Mouse (Mus musculus) cerebellum, adult 2 months (tissue): ENCODE measurements at regions not wholly inside any gene's neighbourhood (a gene's known extent, or its start where the extent isn't known, plus 50 kb on each side); places are given as distances from the start of the nearest gene placed in this dataset.

Experiments used
- DNase-seq, 2 experiments: peaks; one replicate each; pipeline ENCODE4 v3.0.0; 2021
- H3K27ac ChIP-seq: fragments of 200-500 bp; 2 replicates; pipeline ENCODE4 v1.5.1; 2012; ENCODE audit warnings: low read length, control low read depth, inconsistent platforms; ENCODE audit not compliant: insufficient read depth
- H3K27me3 ChIP-seq: fragments of 200-500 bp; 2 replicates; pipeline ENCODE4 v1.6.1; 2012; ENCODE audit warnings: inconsistent platforms, mild to moderate bottlenecking, low read length, moderate library complexity; ENCODE audit not compliant: control insufficient read depth, insufficient read depth
- H3K4me1 ChIP-seq: fragments of 200-500 bp; 2 replicates; pipeline ENCODE4 v1.6.1; 2011; ENCODE audit warnings: low read length; ENCODE audit not compliant: control insufficient read depth, insufficient read depth
- H3K4me3 ChIP-seq: fragments of 200-500 bp; replicated peaks from 2 replicates; pipeline ENCODE3; 2011; ENCODE audit warnings: mild to moderate bottlenecking, low read depth, low read length, control low read depth; ENCODE audit not compliant: insufficient read depth
- CTCF ChIP-seq: fragments of 200-500 bp; IDR thresholded peaks from 2 replicates; pipeline ENCODE4 v1.5.1; 2011; ENCODE audit warnings: low read depth, mild to moderate bottlenecking, control low read depth, low read length, moderate library complexity, borderline replicate concordance; ENCODE audit not compliant: insufficient read depth
- POLR2A ChIP-seq: fragments of 200-500 bp; IDR thresholded peaks from 2 replicates; pipeline ENCODE4 v1.6.1; 2011; ENCODE audit warnings: low read length, control low read depth, borderline replicate concordance; ENCODE audit not compliant: insufficient read depth
- WGBS: fragments of 180-500 bp; shearing (Covaris S2); methylation state at CpG from one replicate; pipeline ENCODE4 v1.1.7; 2018; 5-methylcytosine and 5-hydroxymethylcytosine counted together

DNA sequence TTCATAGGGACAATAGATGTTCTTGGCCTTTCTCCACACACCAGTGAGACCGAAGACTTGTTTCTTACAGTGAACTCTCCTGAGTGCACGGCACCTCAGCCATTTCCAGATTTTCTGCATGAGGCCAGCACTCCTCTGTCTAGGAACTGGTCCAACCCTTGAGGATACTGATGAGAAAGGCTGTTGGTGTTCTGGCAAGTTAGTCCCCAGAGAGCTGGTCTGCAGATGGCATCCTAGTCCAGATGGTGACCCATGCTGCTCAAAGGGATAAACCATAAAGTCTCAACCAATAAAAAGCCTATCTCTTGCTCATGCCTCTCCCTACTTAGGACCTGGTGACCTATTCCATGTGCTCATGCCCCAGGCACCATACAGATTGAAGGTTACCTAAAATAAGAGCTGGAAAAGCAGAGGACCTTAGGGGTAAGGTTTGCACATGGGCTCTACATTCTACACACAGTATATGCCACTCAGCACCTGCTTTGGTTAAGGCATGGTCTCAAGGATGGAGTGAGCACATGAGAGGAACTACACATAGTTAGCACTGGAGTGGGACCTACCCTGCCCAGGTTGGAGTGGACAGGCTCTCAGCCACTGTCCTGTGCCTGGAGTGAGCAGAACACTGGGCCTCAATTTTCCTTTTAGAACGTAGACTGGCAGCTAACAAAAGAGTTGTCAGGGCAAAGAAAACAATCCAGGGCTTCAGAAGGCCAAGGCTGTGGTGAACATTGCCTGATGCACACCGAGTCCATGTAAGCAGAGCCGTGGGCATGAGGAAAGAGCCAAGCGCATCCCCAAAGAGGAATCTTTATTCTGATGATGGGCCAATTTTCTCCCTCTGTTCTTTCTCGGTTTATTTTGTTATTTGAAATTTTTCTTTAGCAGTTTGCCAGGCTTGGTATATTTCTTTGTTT is 335.9 kb downstream of the Glrx3 start:
- TF ChIP-seq CTCF: no peak
- TF ChIP-seq POLR2A: no peak
- H3K4me3 ChIP-seq: no peak overlapping the region
- DNase-seq: no peak
- 57% methylated on average over 7 of the region's 7 CpGs for WGBS
- peaks cover 6% of the 10 kb centered on the region; the same call in 1 of the 2 replicates for H3K4me1 ChIP-seq
- no peaks in the 10 kb centered on the region; the same call in 1 of the 2 replicates for H3K27me3 ChIP-seq
- no peak overlapping the region for H3K27ac ChIP-seq

DNA sequence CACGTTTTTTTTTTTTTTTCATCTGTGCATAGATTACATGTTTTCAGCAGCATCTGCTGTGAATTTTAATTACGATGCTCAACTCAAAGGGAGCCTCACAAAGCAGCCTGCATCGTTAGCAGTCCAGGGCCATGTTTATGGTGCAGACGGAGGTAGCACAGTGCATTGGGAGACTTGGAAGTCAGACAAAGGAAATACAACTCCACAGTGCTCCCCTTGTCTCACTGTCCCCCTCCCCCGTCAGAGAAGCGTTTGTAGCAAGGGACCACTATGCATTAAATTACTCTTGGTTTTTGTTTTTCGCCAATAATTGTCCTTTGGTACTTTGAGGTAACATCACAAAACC is 336.5 kb downstream of the Glrx3 start:
- Histone ChIP-seq H3K4me1 (peaks cover 6% of the 10 kb centered on the region; the same call in 1 of the 2 replicates), H3K27me3 (no peaks in the 10 kb centered on the region; the same call in 1 of the 2 replicates), H3K27ac (no peak overlapping the region), H3K4me3 (no peak overlapping the region)
- DNase-seq: no peak
- no peak for TF ChIP-seq POLR2A
- no peak for TF ChIP-seq CTCF
- WGBS: 51% methylated on average over 7 of the region's 7 CpGs

DNA sequence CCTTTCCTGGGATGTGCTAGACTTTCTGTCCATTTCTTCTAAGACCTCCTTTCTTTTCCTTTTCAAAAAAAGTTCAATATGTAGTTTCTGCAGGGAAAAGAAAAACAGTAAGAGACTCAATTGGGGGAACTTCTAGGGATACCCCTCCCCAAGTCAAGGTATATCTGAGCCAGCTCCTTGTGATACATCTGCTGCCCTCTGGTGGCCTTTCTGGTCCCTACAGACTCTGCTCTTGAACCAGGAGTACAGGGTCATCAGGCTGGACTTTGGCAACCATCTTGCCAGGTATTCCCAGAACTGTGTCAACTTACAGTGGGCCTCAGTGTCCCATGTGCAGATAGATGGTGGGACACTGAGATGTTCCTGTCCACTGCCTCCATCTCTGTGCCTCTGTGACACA is 346.5 kb downstream of the Glrx3 start:
- peak in 1 of 2 experiments; percentile 13 for DNase-seq
- H3K4me1 ChIP-seq: no peaks in the 10 kb centered on the region
- TF ChIP-seq CTCF: peak; percentile 54; the same call in 1 of the 2 replicates
- no peak for TF ChIP-seq POLR2A

DNA sequence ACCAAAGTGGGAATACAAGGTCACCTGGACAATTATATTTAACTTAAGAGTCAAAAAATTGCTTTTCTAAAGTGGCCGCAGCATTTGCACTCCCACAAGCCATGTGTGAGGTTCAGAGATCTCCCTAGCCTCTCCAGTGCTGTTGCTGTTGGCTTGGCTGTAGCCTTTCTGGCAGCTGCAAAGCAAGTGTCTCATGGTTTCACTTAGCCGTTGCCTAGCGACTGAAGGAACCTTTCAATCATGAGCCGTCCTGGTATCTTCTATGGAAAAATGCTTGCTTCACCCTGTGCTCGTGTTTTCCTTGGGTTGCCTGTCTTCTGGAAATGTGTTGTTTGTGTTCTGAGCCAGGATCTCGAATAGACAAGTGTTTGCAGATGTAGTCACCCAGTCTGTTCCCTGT is 367.9 kb downstream of the Glrx3 start:
- Histone ChIP-seq H3K4me1 (no peaks in the 10 kb centered on the region), H3K27ac (no peak overlapping the region), H3K4me3 (no peak overlapping the region), H3K27me3 (no peaks in the 10 kb centered on the region)
- WGBS: 38% methylated on average over 6 of the region's 6 CpGs
- TF ChIP-seq CTCF: no peak
- TF ChIP-seq POLR2A: no peak
- peak in 1 of 2 experiments; percentile 4 for DNase-seq

More for the DNA sequence above, 346.5 kb downstream of the Glrx3 start:
- no peak overlapping the region for H3K4me3 ChIP-seq
- H3K27ac ChIP-seq: no peak overlapping the region
- no peaks in the 10 kb centered on the region for H3K27me3 ChIP-seq

DNA sequence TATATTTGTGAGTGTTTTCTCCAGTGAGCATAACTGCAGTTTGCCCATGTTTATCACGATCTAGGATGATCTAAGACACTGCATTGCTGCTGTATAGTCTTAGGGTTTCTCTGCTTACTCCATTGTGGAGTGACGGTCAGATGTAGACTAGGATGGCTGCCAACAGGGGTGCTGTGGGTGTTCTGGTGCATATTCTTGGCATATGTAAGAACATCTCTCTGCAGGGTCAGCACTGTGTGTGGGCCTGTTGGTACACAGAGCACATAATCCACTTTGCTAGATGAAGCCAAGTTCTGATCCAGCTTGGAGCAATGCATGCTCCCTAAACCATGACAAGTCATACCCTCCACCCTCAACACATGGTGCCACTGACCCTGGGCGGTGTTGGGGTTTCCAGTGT is 375.4 kb downstream of the Glrx3 start:
- Histone ChIP-seq H3K27ac (no peak overlapping the region), H3K4me3 (no peak overlapping the region), H3K4me1 (no peaks in the 10 kb centered on the region), H3K27me3 (no peaks in the 10 kb centered on the region)
- 34% methylated on average over 3 of the region's 3 CpGs for WGBS
- TF ChIP-seq POLR2A: no peak
- no peak for TF ChIP-seq CTCF
- no peak for DNase-seq

DNA sequence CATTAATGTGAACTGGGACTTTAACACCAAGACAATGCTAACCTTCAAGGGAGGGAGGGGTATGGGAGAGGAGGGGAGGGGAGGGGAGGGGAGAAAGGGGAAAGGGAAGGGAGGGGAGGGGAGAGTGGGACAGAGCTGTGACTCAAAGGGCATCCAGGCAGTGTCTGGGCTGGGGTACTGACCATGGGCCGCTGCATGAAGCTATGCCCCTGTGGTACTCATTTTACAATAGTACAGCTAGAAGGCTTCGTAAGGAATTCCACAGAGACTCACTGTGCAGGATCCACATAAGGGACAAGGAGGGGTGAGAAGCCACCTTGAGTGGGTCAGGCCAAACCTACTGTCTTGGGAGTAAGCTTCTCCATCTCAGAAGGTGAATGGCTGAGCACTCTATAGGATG is 403.1 kb downstream of the Glrx3 start:
- no peaks in the 10 kb centered on the region for H3K4me1 ChIP-seq
- 91% methylated on average over 2 of the region's 2 CpGs for whole genome bisulfite sequencing
- H3K27ac ChIP-seq: no peak overlapping the region
- DNase-seq: no peak
- no peak overlapping the region for H3K4me3 ChIP-seq
- H3K27me3 ChIP-seq: no peaks in the 10 kb centered on the region; the same call in 1 of the 2 replicates
- TF ChIP-seq POLR2A: no peak
- no peak for TF ChIP-seq CTCF

DNA sequence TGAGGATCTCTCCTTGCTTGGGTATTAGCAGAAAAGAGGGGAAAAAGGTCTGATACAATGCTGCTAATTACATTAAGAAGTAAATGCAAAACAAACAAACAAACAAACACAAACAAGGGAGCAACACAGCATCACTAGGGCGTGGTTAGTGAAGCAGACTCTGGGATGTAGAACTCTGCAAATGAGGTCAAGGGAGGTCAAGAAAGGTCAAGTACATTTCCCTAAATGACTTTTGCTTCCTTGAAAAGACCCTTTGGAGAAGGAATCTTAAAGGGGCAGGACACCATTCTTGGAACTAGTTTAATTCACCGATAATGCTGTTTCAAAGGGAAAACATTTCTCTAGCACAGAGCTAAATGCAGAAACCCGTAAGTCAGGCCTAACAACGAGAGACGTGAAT is 403.6 kb downstream of the Glrx3 start:
- no peak overlapping the region for H3K27ac ChIP-seq
- no peak overlapping the region for H3K4me3 ChIP-seq
- no peak for TF ChIP-seq CTCF
- TF ChIP-seq POLR2A: no peak
- no peaks in the 10 kb centered on the region for H3K4me1 ChIP-seq
- no peak for DNase-seq
- no peaks in the 10 kb centered on the region; the same call in 1 of the 2 replicates for H3K27me3 ChIP-seq
- WGBS: 91% methylated on average over 5 of the region's 5 CpGs
